Mouse (Mus musculus): ENCODE measurements at regions not wholly inside any gene's neighbourhood (a gene's known extent, or its start where the extent isn't known, plus 50 kb on each side); places are given as distances from the start of the nearest gene placed in this dataset.

DNA sequence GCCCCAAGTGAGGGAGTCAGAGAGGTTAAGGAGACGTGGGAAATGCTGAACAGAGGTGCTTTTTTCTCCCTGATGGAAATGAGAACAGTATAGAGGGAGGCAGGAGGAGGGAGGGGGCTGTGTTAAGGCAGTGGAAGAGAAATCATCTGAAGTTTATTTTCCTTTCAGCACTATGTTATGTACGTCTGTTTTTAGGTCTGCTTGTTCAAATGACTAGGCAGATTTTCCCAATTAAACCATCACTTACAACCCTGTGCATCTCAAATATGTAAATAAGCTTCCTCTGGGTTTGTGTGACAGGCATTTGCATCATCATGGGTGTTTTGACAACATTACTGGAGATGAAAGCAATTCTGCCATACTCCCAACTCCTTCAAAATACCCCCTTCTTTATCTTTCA, 92.1 kb upstream of the Got2 start:
- in situ Hi-C loops (cut with MboI, MseI): no loop called here

DNA sequence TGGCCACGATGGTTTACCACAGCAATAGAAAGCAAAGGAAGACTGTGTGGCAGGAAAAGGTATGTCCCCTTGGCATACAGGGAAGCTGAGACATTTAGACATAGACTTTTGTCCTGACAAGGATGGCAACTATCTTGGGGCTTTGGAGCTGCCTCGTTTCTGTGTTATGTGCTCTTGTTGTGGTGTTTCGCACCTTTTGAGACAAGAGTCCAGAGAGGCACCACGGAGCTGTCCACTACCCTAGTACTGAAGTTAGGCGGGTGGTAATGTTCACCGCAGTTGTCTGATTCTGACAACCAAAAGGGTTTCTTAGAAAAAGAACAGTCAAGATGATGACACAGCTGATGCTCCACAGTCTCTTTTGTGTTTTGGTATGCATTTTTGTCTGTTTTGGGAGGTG, 90.9 kb upstream of the Got2 start:
- in situ Hi-C loops (cut with MboI, MseI): no loop called here

DNA sequence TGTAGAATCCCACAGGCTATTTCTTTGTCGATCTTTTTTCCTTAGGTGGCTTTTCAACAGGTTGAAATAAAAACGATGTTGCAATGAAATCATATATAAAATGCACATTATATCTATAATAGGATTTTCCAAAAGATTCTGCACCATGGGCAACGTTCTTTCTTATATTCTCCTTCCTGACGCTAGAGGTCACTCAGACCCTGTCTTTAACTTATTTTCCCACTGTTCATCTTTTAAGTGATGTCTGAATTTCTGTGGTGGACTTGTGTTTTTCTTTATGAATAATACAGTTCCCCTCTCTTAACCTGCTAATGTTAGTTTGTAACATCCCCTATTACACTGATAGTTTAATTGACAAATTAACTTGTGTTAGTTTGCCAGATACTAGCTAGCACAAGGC, 86.5 kb upstream of the Got2 start:
- in situ Hi-C loops (cut with MboI, MseI): no loop called here

DNA sequence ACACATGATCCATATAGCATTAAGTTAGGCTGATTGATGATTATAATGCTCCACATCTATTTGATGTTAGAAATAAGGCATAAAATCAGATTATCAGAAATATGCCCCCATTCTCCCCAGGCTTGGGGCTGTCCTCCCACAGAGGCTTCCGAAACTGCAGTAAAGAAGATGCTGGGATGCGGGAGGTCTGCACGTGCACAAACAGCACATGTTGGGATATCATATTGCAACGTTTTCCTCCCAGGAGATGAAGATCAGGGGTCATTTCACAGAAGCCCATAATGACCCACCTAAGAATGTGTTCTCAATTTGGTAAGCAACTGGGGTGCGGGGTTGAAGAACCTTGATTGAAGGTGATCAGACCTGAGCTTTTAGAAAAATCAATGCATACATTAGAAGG, 85.9 kb upstream of the Got2 start:
- in situ Hi-C loops (cut with MboI, MseI): no loop called here

DNA sequence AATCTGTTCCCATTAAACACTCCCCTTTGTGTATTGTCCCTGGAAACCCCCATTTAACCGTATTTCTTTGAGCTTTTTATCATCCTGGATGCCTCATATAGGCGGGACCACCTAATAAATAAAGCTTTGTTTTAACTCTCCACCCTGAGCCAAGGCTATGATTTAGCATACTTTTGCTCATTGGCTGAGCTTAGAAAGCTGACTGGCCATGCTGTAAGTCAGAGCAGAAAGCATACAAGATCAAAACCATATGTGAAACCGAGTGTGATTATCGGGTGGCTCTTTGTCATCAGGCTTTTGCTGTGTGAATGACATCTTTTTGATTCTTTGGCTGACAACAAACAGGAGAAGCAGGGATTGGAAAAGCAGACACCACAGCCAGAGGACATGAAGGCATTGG, 85.2 kb upstream of the Got2 start:
- in situ Hi-C loops (cut with MboI, MseI): no loop called here

DNA sequence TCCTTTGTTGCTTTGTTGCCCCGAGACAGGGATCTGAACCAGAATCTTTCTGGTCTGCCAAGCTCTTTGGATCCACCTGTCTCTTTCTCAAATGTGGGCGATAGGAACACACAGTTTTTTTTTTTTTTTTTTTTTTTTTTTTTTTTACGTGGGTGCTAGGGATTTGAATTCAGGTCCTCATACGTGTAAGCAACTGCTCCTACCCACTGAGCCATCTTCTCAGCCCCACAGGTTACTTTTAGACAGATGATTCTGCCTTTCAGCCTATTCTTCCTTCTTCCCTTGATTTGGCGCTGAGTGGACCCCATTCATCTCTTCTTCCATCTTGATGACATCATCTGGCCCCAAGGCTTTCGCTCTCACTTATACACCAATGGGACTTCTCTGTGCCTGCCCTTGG, 80.5 kb upstream of the Got2 start:
- in situ Hi-C loops (cut with MboI, MseI): no loop called here

DNA sequence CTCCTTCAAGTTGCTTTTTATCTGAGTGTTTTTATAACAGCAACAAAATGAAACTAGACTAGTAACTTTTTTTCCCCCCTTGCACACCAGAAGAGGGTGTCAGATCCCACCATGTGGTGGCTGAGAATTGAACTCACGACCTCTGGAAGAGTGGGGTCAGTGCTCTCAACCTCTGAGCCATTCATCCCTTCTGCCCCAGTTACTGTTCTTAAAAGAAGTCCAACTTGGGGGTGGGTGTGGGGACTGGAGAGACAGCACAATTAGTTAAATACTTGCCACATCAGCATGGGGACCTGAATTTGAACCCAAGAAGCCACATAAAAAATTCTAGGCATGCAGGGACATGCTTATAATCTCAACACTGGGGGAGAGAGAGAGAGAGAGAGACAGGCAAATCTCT, 78.1 kb upstream of the Got2 start:
- in situ Hi-C loops (cut with MboI, MseI): no loop called here

DNA sequence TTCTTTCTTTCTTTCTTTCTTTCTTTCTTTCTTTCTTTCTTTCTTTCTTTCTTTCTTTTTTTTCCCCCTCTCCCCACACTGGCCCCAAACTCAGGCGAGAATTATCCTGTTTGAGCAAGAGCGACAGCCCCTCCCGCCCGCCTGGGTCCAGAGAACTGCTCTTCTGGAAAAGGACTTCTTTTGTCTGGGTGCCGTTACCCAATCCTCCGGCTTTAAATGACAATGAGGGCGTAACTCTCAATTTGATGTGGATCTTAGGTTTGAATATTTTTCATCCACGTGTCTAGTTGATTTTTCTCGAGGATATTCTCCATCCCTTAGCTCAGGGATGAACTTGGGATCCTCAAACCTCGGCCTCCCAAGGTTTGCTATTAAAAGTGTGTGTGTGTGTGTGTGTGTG, 63.9 kb upstream of the Got2 start:
- in situ Hi-C loops (cut with MboI, MseI): no loop called here

DNA sequence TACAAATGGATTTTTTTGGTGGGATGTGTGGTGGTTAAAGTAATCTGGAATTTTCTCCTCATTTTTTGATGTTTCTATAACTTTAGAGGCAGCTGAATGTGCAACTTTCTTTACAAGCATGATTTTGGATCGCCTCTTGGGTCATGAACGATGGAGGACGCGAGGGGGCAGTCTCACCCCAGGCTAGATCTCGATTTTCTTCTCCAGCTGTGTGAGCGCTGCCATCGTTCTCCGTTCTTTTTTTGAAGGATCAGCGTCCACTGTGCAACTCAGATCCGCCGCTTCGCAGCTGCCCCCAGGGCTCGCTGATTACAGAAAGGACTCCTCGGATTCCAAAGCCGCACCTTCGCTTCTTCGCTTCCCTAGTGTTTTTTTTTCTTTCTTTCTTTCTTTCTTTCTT, 63.4 kb upstream of the Got2 start:
- in situ Hi-C loops (cut with MboI, MseI): no loop called here
